Mouse (Mus musculus) forebrain, embryonic 11.5 days (tissue): ENCODE measurements around the gene Fblim1. TPM values are rescaled to one million over a fixed set of nuclear protein-coding genes. Genes with fewer than 3 reads are reported as not detected.

Experiments
- ATAC-seq: fragments of 200-750 bp; cut with Nextera tagmentation; replicated peaks from 2 replicates; pipeline ENCODE4 v1.8.0; 2017; ENCODE audit warnings: moderate TSS enrichment; ENCODE audit not compliant: low FRiP score
- DNase-seq: peaks from one replicate; pipeline ENCODE4 v3.0.0-alpha.2; 2017; ENCODE audit warnings: low spot score
- H3K27ac ChIP-seq: fragments of 300-500 bp; sonication (generic); 2 replicates; pipeline ENCODE4 v1.5.1; 2014; ENCODE audit warnings: low read depth, low read length
- H3K27me3 ChIP-seq: fragments of 300-500 bp; sonication (generic); 2 replicates; pipeline ENCODE4 v1.6.1; 2014; ENCODE audit warnings: mild to moderate bottlenecking, low read length, mixed read lengths; ENCODE audit not compliant: control insufficient read depth, insufficient read depth
- H3K36me3 ChIP-seq: fragments of 300-500 bp; sonication (generic); 2 replicates; pipeline ENCODE4 v1.6.1; 2014; ENCODE audit warnings: mild to moderate bottlenecking, low read length, moderate library complexity, mixed read lengths; ENCODE audit not compliant: control insufficient read depth, insufficient read depth
- H3K4me1 ChIP-seq: fragments of 300-500 bp; sonication (generic); replicated peaks from 2 replicates; pipeline ENCODE4 v1.6.1; 2014; ENCODE audit warnings: low read length, mixed read lengths; ENCODE audit not compliant: control insufficient read depth, insufficient read depth
- H3K4me2 ChIP-seq: fragments of 300-500 bp; sonication (generic); 2 replicates; pipeline ENCODE4 v1.6.1; 2014; ENCODE audit warnings: low read depth, mild to moderate bottlenecking, low read length, moderate library complexity, mixed read lengths; ENCODE audit not compliant: severe bottlenecking
- H3K4me3 ChIP-seq: fragments of 300-500 bp; sonication (generic); 2 replicates; pipeline ENCODE4 v1.5.1; 2014; ENCODE audit warnings: low read depth, low read length
- H3K9ac ChIP-seq: fragments of 300-500 bp; sonication (generic); 2 replicates; pipeline ENCODE4 v1.6.1; 2014; ENCODE audit warnings: low read length
- H3K9me3 ChIP-seq: fragments of 300-500 bp; sonication (generic); 2 replicates; pipeline ENCODE4 v1.6.1; 2016; ENCODE audit warnings: low read length, mixed read lengths; ENCODE audit not compliant: control insufficient read depth
- WGBS: fragments of 180-500 bp; shearing (Covaris S2); extraction: QIAGEN DNeasy Blood & Tissue Kit; methylation state at CpG from one replicate; pipeline ENCODE4 v1.1.7; 2014; 5-methylcytosine and 5-hydroxymethylcytosine counted together
- polyA plus RNA-seq: library from polyadenylated mRNA; unstranded; fragments of >200 nt; fragmentation: Nextera tagmentation; extraction: Ambion mirVana; gene quantifications from 2 replicates; pipeline ENCODE4 v1.2.1, GENCODE M21; 2014

Fblim1 gene
- polyA plus RNA-seq, 1 experiment from 2014 or later = 21.4 TPM

- 91% methylated on average over 8 of the region's 8 CpGs for WGBS
- no peaks in the 10 kb centered on the region for H3K4me1 ChIP-seq
- H3K9ac ChIP-seq = no peak overlapping the region
- H3K27me3 ChIP-seq = no peaks in the 10 kb centered on the region
- H3K4me3 ChIP-seq = no peak overlapping the region
- H3K4me2 ChIP-seq = no peak overlapping the region
- no peak for DNase-seq
- no peak for ATAC-seq
- H3K9me3 ChIP-seq = no peaks in the 10 kb centered on the region
- no peak overlapping the region for H3K27ac ChIP-seq
- no peaks in the 10 kb centered on the region for H3K36me3 ChIP-seq
Measured at GRCm38 (mm10) chr4:141583919-141584318, 22.0 kb downstream of the Fblim1 start.

- Histone ChIP-seq H3K27me3 (no peaks in the 10 kb centered on the region), H3K9me3 (no peaks in the 10 kb centered on the region), H3K4me1 (no peaks in the 10 kb centered on the region), H3K4me3 (no peak overlapping the region), H3K9ac (no peak overlapping the region), H3K27ac (no peak overlapping the region), H3K4me2 (no peak overlapping the region), H3K36me3 (no peaks in the 10 kb centered on the region)
- ATAC-seq = no peak
- DNase-seq = no peak
- WGBS = 88% methylated on average over 13 of the region's 13 CpGs
Measured at GRCm38 (mm10) chr4:141581051-141581450, 24.8 kb downstream of the Fblim1 start.

GRCm38 (mm10) chr4:141578833-141579232, 27.1 kb downstream of the Fblim1 start:
- ATAC-seq = no peak
- H3K4me3 ChIP-seq = no peak overlapping the region

GRCm38 (mm10) chr4:141576877-141577276, 29.0 kb downstream of the Fblim1 start:
- no peaks in the 10 kb centered on the region for H3K36me3 ChIP-seq
- H3K4me3 ChIP-seq = no peak overlapping the region
- no peaks in the 10 kb centered on the region for H3K4me1 ChIP-seq
- ATAC-seq = no peak
- H3K9ac ChIP-seq = no peak overlapping the region
- 93% methylated on average over 7 of the region's 7 CpGs for WGBS
- DNase-seq = peak; percentile 58
- no peaks in the 10 kb centered on the region for H3K9me3 ChIP-seq
- H3K27me3 ChIP-seq = no peaks in the 10 kb centered on the region
- no peak overlapping the region for H3K4me2 ChIP-seq
- H3K27ac ChIP-seq = no peak overlapping the region

More at GRCm38 (mm10) chr4:141578833-141579232, 27.1 kb downstream of the Fblim1 start:
- no peak for DNase-seq
- H3K9me3 ChIP-seq = no peaks in the 10 kb centered on the region
- H3K27ac ChIP-seq = no peak overlapping the region
- no peaks in the 10 kb centered on the region for H3K27me3 ChIP-seq
- H3K4me1 ChIP-seq = no peaks in the 10 kb centered on the region
- no peaks in the 10 kb centered on the region for H3K36me3 ChIP-seq
- no peak overlapping the region for H3K4me2 ChIP-seq
- WGBS = 89% methylated on average over 3 of the region's 3 CpGs
- no peak overlapping the region for H3K9ac ChIP-seq

DNA sequence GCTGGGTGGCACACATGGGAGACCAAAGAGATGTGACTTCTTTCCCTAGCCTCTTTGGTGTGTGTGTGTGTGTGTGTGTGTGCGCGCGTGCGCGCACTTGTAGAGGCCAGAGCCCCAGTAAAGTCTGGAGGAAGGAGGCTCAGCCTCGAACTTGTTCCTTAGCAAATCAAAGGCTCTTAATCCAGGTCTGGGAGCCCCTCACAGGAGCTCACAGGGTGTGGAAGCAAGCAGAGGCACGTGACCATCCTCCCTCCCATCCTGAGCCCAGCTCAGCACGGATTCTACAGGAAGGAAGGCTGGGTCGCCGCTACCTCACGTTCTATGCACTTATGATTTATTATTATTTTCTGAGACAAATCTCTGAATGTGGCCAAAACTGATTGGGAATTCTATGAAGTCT, 29.5 kb downstream of the Fblim1 start:
- WGBS = 83% methylated on average over 11 of the region's 11 CpGs
- Histone ChIP-seq H3K36me3 (no peaks in the 10 kb centered on the region), H3K9ac (no peak overlapping the region), H3K4me3 (no peak overlapping the region), H3K27ac (no peak overlapping the region), H3K27me3 (no peaks in the 10 kb centered on the region), H3K9me3 (no peaks in the 10 kb centered on the region), H3K4me2 (no peak overlapping the region), H3K4me1 (no peaks in the 10 kb centered on the region)
- ATAC-seq (no peak), DNase-seq (peak; percentile 48)

- Histone ChIP-seq H3K4me2 (no peak overlapping the region), H3K9ac (no peak overlapping the region), H3K36me3 (no peaks in the 10 kb centered on the region), H3K27ac (no peak overlapping the region), H3K4me1 (no peaks in the 10 kb centered on the region), H3K4me3 (no peak overlapping the region), H3K27me3 (no peaks in the 10 kb centered on the region), H3K9me3 (no peaks in the 10 kb centered on the region)
- DNase-seq = peak; percentile 93
- WGBS = 44% methylated on average over 27 of the region's 27 CpGs
- ATAC-seq = 0 out of 2 replicates have a peak, but pooled peaks have one; percentile 42
Measured at GRCm38 (mm10) chr4:141574789-141575702, 30.9 kb downstream of the Fblim1 start.

DNA sequence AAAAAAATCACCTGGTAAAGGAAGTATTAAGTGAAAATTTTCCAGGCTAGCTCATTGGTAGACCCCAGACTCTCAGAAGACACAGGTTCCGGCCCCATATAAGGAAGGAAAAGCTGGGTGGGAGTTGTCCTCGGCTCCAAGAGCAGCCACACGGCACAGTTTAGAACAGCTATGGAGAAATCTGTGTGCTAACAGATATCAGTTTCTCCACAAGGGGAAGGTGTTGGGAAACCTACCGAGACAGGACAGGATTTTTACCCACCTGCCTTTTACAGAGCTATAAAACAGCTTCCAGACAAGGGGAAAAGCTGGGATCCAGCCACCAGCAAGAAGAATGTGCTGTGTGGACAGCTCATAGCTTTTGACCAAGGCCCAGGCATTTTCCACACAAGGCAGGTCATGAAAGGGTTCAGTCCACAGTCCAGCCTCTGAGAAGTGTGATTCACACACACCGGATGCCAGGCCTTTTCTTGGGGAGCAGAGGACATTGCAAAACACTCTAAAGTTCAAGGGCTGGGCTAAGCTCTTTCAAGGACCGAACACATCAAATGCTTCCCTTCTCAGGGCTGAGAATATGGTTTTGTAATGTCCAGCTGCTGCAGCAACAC, 32.4 kb downstream of the Fblim1 start:
- Histone ChIP-seq H3K4me2 (no peak overlapping the region), H3K27me3 (no peaks in the 10 kb centered on the region), H3K4me1 (no peaks in the 10 kb centered on the region), H3K9ac (no peak overlapping the region), H3K4me3 (no peak overlapping the region), H3K9me3 (no peaks in the 10 kb centered on the region), H3K27ac (no peak overlapping the region), H3K36me3 (no peaks in the 10 kb centered on the region)
- DNase-seq (no peak), ATAC-seq (no peak)
- 78% methylated on average over 6 of the region's 6 CpGs for WGBS

- Histone ChIP-seq H3K36me3 (no peaks in the 10 kb centered on the region), H3K27ac (no peak overlapping the region), H3K4me2 (no peak overlapping the region), H3K9ac (no peak overlapping the region), H3K4me1 (no peaks in the 10 kb centered on the region), H3K9me3 (no peaks in the 10 kb centered on the region), H3K4me3 (no peak overlapping the region), H3K27me3 (no peaks in the 10 kb centered on the region)
- ATAC-seq (no peak), DNase-seq (no peak)
- WGBS = 86% methylated on average over 7 of the region's 7 CpGs
Measured at GRCm38 (mm10) chr4:141572668-141573358, 33.1 kb downstream of the Fblim1 start.
